Mouse (Mus musculus) neural tube, embryonic 13.5 days (tissue): ENCODE measurements at regions not wholly inside any gene's neighbourhood (a gene's known extent, or its start where the extent isn't known, plus 50 kb on each side); places are given as distances from the start of the nearest gene placed in this dataset.
"Not testable (repeated sequence)": the region's sequence is repeated elsewhere in the genome, so short reads cannot be mapped to it uniquely, and the experiment has no call there.

Experiments used
- ATAC-seq: fragments of 200-750 bp; cut with Nextera tagmentation; 2 replicates; pipeline ENCODE4 v1.8.0; 2017; ENCODE audit warnings: low read depth, mild to moderate bottlenecking, moderate TSS enrichment, moderate library complexity
- H3K27ac ChIP-seq: fragments of 300-500 bp; sonication (generic); replicated peaks from 2 replicates; pipeline ENCODE4 v1.5.1; 2015; ENCODE audit warnings: moderate library complexity, mild to moderate bottlenecking, inconsistent platforms
- H3K27me3 ChIP-seq: fragments of 300-500 bp; sonication (generic); 2 replicates; pipeline ENCODE4 v1.6.1; 2015; ENCODE audit warnings: mild to moderate bottlenecking, inconsistent platforms
- H3K36me3 ChIP-seq: fragments of 300-500 bp; sonication (generic); 2 replicates; pipeline ENCODE4 v1.6.1; 2015; ENCODE audit warnings: mild to moderate bottlenecking, inconsistent platforms
- H3K4me1 ChIP-seq: fragments of 300-500 bp; sonication (generic); replicated peaks from 2 replicates; pipeline ENCODE4 v1.6.1; 2015; ENCODE audit warnings: inconsistent platforms
- H3K4me2 ChIP-seq: fragments of 300-500 bp; sonication (generic); 2 replicates; pipeline ENCODE4 v1.6.1; 2015; ENCODE audit warnings: inconsistent platforms, mild to moderate bottlenecking, moderate library complexity
- H3K4me3 ChIP-seq: fragments of 300-500 bp; sonication (generic); 2 replicates; pipeline ENCODE4 v1.5.1; 2015; ENCODE audit warnings: mild to moderate bottlenecking, inconsistent platforms
- H3K9ac ChIP-seq: fragments of 300-500 bp; sonication (generic); 2 replicates; pipeline ENCODE4 v1.6.1; 2015; ENCODE audit warnings: moderate library complexity, mild to moderate bottlenecking, inconsistent platforms
- H3K9me3 ChIP-seq: fragments of 300-500 bp; sonication (generic); 2 replicates; pipeline ENCODE4 v1.6.1; 2016; ENCODE audit warnings: inconsistent platforms
- WGBS: fragments of 180-500 bp; shearing (Covaris S2); methylation state at CpG from one replicate; pipeline ENCODE4 v1.1.7; 2015; 5-methylcytosine and 5-hydroxymethylcytosine counted together

GRCm38 (mm10) chr6:68750451-68750850 is 1214.9 kb upstream of the Tacstd2 start:
- Histone ChIP-seq H3K4me3 (no peak overlapping the region), H3K9ac (no peak overlapping the region), H3K36me3 (no peaks in the 10 kb centered on the region), H3K9me3 (no peaks in the 10 kb centered on the region), H3K4me2 (no peak overlapping the region), H3K27me3 (no peaks in the 10 kb centered on the region), H3K27ac (no peak overlapping the region), H3K4me1 (no peaks in the 10 kb centered on the region)
- no peak for ATAC-seq
- 91% methylated on average over 1 of the region's 1 CpGs for WGBS

- Histone ChIP-seq H3K9me3 (no peaks in the 10 kb centered on the region), H3K36me3 (no peaks in the 10 kb centered on the region), H3K4me1 (no peaks in the 10 kb centered on the region), H3K4me2 (no peak overlapping the region), H3K4me3 (no peak overlapping the region), H3K27ac (no peak overlapping the region), H3K27me3 (no peaks in the 10 kb centered on the region), H3K9ac (no peak overlapping the region)
- no peak for ATAC-seq
- WGBS = 83% methylated on average over 3 of the region's 3 CpGs
Observed at GRCm38 (mm10) chr6:68749699-68750098, 1214.1 kb upstream of the Tacstd2 start.

GRCm38 (mm10) chr6:68738573-68738972 is 1203.0 kb upstream of the Tacstd2 start:
- no peak for ATAC-seq
- no peaks in the 10 kb centered on the region for H3K27me3 ChIP-seq
- H3K9ac ChIP-seq = no peak overlapping the region
- no peaks in the 10 kb centered on the region for H3K9me3 ChIP-seq
- no peak overlapping the region for H3K4me2 ChIP-seq
- H3K27ac ChIP-seq = no peak overlapping the region
- H3K36me3 ChIP-seq = no peaks in the 10 kb centered on the region
- no peaks in the 10 kb centered on the region for H3K4me1 ChIP-seq
- H3K4me3 ChIP-seq = no peak overlapping the region

GRCm38 (mm10) chr6:68736647-68737046 is 1201.1 kb upstream of the Tacstd2 start:
- no peak overlapping the region for H3K4me3 ChIP-seq
- H3K4me2 ChIP-seq = no peak overlapping the region
- no peak overlapping the region for H3K27ac ChIP-seq
- H3K27me3 ChIP-seq = no peaks in the 10 kb centered on the region
- H3K9ac ChIP-seq = no peak overlapping the region
- no peak for ATAC-seq
- 93% methylated on average over 3 of the region's 3 CpGs for WGBS
- H3K36me3 ChIP-seq = no peaks in the 10 kb centered on the region
- no peaks in the 10 kb centered on the region for H3K9me3 ChIP-seq
- no peaks in the 10 kb centered on the region for H3K4me1 ChIP-seq

GRCm38 (mm10) chr6:68736068-68736467 is 1200.5 kb upstream of the Tacstd2 start:
- no peak for ATAC-seq
- H3K4me3 ChIP-seq = no peak overlapping the region
- no peaks in the 10 kb centered on the region for H3K27me3 ChIP-seq
- no peak overlapping the region for H3K4me2 ChIP-seq
- H3K27ac ChIP-seq = no peak overlapping the region
- H3K4me1 ChIP-seq = no peaks in the 10 kb centered on the region
- no peak overlapping the region for H3K9ac ChIP-seq
- no peaks in the 10 kb centered on the region for H3K36me3 ChIP-seq
- no peaks in the 10 kb centered on the region for H3K9me3 ChIP-seq

GRCm38 (mm10) chr6:68711084-68711483 is 1175.5 kb upstream of the Tacstd2 start:
- not testable (repeated sequence) for H3K9ac ChIP-seq, H3K9me3 ChIP-seq, H3K27ac ChIP-seq, H3K27me3 ChIP-seq, H3K36me3 ChIP-seq, H3K4me3 ChIP-seq, ATAC-seq, H3K4me1 ChIP-seq, H3K4me2 ChIP-seq
- WGBS = 76% methylated on average over 1 of the region's 1 CpGs

GRCm38 (mm10) chr6:68704291-68704800 is 1168.8 kb upstream of the Tacstd2 start:
- not testable (repeated sequence) for H3K4me3 ChIP-seq, H3K27ac ChIP-seq, ATAC-seq, H3K9ac ChIP-seq, H3K4me1 ChIP-seq, H3K4me2 ChIP-seq, H3K9me3 ChIP-seq, H3K36me3 ChIP-seq, H3K27me3 ChIP-seq

- not testable (repeated sequence) for ATAC-seq, H3K36me3 ChIP-seq, H3K27ac ChIP-seq, H3K4me3 ChIP-seq, H3K9ac ChIP-seq, H3K4me1 ChIP-seq, H3K27me3 ChIP-seq, H3K4me2 ChIP-seq, H3K9me3 ChIP-seq
Observed at GRCm38 (mm10) chr6:68680792-68681110, 1145.2 kb upstream of the Tacstd2 start.

- Histone ChIP-seq H3K4me1 (no peaks in the 10 kb centered on the region), H3K36me3 (no peaks in the 10 kb centered on the region), H3K27ac (no peak overlapping the region), H3K9ac (no peak overlapping the region), H3K9me3 (no peaks in the 10 kb centered on the region), H3K27me3 (no peaks in the 10 kb centered on the region), H3K4me2 (no peak overlapping the region), H3K4me3 (no peak overlapping the region)
- ATAC-seq = no peak
- WGBS = 81% methylated on average over 3 of the region's 3 CpGs
Observed at GRCm38 (mm10) chr6:68680099-68680791, 1144.6 kb upstream of the Tacstd2 start.

GRCm38 (mm10) chr6:68668433-68668832 is 1132.8 kb upstream of the Tacstd2 start:
- not testable (repeated sequence) for H3K9ac ChIP-seq, H3K4me1 ChIP-seq, H3K27ac ChIP-seq, H3K4me3 ChIP-seq, ATAC-seq, H3K36me3 ChIP-seq, H3K27me3 ChIP-seq, H3K9me3 ChIP-seq
- peak overlapping the region; percentile 34 for H3K4me2 ChIP-seq
- WGBS = 2% methylated on average over 10 of the region's 10 CpGs

GRCm38 (mm10) chr6:68632309-68632708 is 1096.7 kb upstream of the Tacstd2 start:
- H3K27me3 ChIP-seq, H3K4me3 ChIP-seq, H3K4me2 ChIP-seq, H3K9me3 ChIP-seq, H3K27ac ChIP-seq, H3K9ac ChIP-seq, H3K4me1 ChIP-seq, ATAC-seq, H3K36me3 ChIP-seq: not testable (repeated sequence)

GRCm38 (mm10) chr6:68631787-68632186 is 1096.2 kb upstream of the Tacstd2 start:
- no peak overlapping the region for H3K27ac ChIP-seq
- no peak for ATAC-seq
- no peak overlapping the region for H3K4me2 ChIP-seq
- no peaks in the 10 kb centered on the region for H3K4me1 ChIP-seq
- H3K36me3 ChIP-seq = no peaks in the 10 kb centered on the region
- WGBS = 78% methylated on average over 1 of the region's 1 CpGs
- H3K9ac ChIP-seq = no peak overlapping the region
- no peak overlapping the region for H3K4me3 ChIP-seq
- no peaks in the 10 kb centered on the region for H3K27me3 ChIP-seq
- H3K9me3 ChIP-seq = no peaks in the 10 kb centered on the region

- H3K4me3 ChIP-seq = no peak overlapping the region
- no peak overlapping the region for H3K27ac ChIP-seq
- no peak overlapping the region for H3K4me2 ChIP-seq
- no peak overlapping the region for H3K9ac ChIP-seq
- no peaks in the 10 kb centered on the region for H3K27me3 ChIP-seq
- 0 out of 2 replicates have a peak, but pooled peaks cover 2% of the 10 kb centered on the region for H3K9me3 ChIP-seq
- H3K36me3 ChIP-seq = no peaks in the 10 kb centered on the region
- H3K4me1 ChIP-seq = no peaks in the 10 kb centered on the region
- ATAC-seq = no peak
- 81% methylated on average over 2 of the region's 2 CpGs for WGBS
Observed at GRCm38 (mm10) chr6:68606033-68606432, 1070.4 kb upstream of the Tacstd2 start.
